Mouse (Mus musculus): Measurements from ENCODE around the gene Aars2. TPM values are rescaled to one million over a fixed set of nuclear protein-coding genes. Genes with fewer than 3 reads are reported as not detected.

Aars2 gene
- polyA plus RNA-seq (2014; fragmentation: Illumina TruSeq; extraction: RNeasy Lipid Tissue Mini Kit (QIAGEN cat#74804); ENCODE audit: low read depth, low replicate concordance) = 0.17 TPM

DNA sequence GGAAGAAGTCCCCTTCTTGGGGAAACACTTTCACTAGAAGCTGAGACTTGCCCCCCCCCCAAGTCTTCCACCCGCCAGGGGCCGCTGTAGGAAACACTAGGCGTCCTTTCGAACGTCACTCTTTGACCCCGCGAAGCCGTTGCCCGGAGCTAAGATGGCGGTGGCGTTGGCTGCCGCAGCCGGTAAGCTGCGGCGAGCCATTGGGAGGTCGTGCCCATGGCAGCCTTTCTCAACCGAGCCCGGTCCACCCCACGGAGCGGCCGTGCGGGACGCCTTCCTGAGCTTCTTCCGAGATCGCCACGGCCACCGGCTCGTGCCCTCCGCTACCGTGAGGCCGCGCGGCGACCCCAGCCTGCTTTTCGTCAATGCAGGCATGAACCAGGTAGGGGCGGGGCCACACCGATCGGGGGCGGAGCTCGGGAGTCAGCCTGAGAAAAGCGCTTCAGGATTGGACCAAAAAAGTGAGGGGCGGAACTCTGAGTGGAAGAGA lies at the start of gene Aars2:
Gene Aars2, plus strand, starts transcription at position 142 of the 490 bp plus-strand sequence.

DNA sequence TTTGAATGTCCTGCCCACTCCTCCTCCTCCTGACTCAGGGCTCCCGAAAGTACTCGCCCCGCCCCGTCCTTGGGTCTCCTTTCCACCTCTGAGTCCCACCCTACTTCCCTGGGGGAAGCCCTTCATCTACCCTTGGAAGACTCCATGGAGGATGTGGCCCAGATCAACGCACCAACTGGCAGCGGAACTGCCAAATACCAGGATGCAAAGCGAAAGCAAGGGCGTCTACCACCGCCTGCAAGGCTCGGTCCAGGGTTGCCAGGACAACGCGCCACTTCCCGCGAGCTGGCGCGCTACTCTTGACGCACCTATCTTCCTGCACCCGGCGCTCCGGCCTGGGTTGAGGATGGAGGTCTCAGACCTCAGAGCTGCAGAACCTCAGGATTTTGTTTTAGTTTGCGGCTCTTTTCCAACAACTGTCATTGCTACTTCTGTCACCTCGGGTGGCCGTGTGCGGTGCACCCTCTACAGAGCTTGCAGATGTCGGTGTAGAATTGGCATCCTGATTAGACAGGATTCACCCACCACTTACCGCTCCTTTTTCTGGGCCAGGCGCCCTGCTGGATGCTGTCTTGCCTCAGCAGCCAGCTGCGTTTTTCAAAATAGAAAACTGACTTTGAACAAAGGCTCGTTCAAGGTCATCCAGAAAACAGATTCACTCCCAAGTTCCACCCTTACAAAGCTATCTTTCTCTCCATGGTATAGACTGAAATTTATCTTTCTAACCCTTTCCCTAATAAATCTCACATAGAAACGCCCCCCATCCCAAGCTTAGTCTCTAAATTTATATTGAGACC lies 31.8 kb upstream of the Aars2 start, which contains the start of gene Spats1:
Gene Spats1, minus strand, starts transcription at position 747 of the 797 bp plus-strand sequence.

DNA sequence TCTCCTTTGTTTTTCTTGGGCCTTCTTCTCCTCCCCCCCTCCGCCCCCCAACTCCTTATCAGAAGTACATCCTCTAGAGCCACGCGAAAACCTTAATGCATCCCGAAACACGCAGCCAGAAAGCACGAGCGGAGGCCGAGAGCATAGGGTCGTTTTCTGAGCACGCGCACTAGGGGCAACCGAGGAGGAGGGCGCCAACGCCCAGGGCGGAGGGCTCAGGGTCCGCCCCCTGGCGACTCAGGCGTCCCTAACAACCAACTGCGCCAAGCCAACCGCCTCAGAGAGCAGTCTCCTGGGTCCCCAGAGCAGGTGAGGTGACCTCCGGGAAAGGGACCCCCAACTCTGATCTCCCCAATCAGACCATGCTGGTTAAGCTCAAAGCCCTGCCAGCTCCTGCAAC lies 16.6 kb downstream of the Aars2 start, which contains the start of gene Tcte1:
Gene Tcte1, plus strand, starts transcription at position 172 of the 400 bp plus-strand sequence.

DNA sequence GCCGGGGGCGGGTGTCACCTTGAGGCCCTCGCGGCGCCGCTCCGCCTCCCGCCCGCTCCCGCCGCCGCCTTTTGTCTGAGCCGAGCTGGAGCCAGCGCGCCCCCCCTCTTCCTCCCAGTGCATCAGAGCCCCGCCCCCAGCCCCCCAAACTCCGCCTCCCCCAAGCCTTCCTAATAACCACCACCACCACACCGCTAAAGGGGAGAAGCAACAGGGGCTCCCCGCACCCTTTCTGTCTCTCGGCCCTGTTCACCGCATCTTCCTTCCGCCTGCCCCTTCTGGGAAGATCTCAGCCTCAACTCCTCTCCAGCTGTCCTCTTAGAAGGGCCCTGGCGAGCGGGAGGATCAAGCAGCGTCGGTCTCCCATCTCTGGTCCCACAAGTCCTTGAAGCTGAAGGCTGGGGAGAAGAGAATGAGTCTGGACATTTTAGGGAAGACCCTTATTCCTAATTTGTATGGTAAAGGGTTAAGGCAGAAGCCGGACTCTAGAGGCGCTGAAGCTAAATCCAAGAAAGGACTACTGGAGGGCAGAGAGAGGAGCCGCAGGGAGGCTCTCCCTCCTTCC lies 43.1 kb downstream of the Aars2 start, which contains the start of gene Tmem151b:
Gene Tmem151b, minus strand, starts transcription at position 61 of the 565 bp plus-strand sequence.

DNA sequence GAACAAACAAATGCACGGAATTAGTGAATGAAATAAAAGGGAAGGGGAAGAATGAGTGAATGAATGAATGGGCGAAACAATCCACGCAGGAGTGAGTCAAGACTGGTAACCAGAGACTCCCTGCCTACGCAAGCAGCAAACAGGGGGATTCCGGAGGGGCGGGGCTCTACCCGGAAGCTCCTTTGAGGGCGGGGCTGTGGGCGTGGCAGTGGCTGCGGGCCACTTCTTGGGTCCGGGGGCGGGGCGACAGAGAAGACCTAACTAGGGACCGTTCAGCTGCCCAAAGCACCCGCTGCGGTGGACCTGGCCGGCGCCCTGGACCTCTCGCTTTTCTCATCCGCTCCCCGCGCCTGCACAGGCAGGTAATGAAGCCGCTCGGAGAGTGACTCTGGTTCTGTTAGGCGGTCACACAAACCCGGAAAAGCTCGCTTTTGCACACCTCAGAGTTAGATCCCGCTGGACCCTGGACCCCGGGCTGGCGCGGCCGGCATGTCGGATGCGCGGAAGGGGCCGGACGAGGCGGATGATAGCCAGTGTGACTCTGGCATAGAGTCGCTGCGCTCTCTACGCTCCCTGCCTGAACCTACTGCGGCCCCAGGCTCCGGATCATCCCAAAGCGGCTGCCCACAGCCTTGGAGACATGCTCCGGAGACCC lies 48.9 kb downstream of the Aars2 start, which contains the start of gene Nfkbie:
Gene Nfkbie, plus strand, starts transcription at position 252 of the 655 bp plus-strand sequence.

DNA sequence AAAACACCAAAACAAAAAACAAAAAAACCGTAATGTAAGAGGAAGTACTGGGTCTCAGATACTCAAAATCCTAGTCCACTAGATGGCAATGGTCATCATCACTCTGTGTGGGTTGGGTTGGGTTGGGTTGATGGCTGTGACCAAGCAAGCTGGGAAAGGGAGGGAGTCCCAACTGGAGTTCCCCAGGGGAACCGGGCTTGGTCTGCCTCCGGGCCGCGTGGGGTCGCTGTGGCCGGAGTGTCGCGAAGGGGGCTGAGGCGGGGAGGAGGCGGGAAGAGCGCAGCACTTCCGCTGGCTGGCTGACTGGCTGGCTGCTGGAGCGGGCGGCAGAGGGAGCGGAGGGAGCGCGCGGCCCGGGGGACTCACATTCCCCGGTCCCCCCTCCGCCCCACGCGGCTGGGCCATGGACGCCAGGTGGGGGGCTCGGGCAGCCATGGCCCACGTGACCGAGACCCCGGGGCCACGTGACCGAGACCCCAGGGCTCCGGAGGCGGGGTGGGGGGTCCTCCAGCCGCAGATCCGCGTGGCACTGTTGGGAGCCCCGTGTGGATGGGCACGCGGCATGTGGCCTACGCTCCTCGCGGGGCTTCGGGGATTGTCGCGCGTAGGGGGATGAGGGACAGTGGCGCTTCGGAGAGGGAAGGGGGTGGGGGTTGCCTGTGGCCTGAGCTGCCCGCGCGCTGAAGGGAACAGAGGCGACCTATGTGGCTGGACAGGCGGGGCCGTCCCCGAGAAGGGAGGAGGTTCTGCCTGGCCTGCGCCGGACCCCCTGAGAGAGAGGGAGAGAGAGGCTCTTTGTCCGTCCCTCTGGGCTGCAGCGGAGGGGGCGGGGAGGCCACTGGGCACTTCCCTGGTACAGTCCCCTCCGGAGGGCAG lies 57.3 kb downstream of the Aars2 start, which contains the start of gene Slc35b2:
Gene Slc35b2, plus strand, starts transcription at position 220 of the 876 bp plus-strand sequence.

Other genes with a start within 250 kb of the Aars2 start
- 58.0 TPM for gene Cdc5l, start 73.1 kb upstream of the Aars2 start, polyA plus RNA-seq (2014; fragmentation: Illumina TruSeq; extraction: RNeasy Lipid Tissue Mini Kit (QIAGEN cat#74804); ENCODE audit: low read depth, low replicate concordance)
- not detected for gene Spats1, start 31.4 kb upstream of the Aars2 start, polyA plus RNA-seq (2014; fragmentation: Illumina TruSeq; extraction: RNeasy Lipid Tissue Mini Kit (QIAGEN cat#74804); ENCODE audit: low read depth, low replicate concordance)
- not detected for gene Tcte1, start 16.6 kb downstream of the Aars2 start, polyA plus RNA-seq (2014; fragmentation: Illumina TruSeq; extraction: RNeasy Lipid Tissue Mini Kit (QIAGEN cat#74804); ENCODE audit: low read depth, low replicate concordance)
- gene Tmem151b, start 42.8 kb downstream of the Aars2 start, polyA plus RNA-seq (2014; fragmentation: Illumina TruSeq; extraction: RNeasy Lipid Tissue Mini Kit (QIAGEN cat#74804); ENCODE audit: low read depth, low replicate concordance) = not detected
- 0.64 TPM for gene Nfkbie, start 48.9 kb downstream of the Aars2 start, polyA plus RNA-seq (2014; fragmentation: Illumina TruSeq; extraction: RNeasy Lipid Tissue Mini Kit (QIAGEN cat#74804); ENCODE audit: low read depth, low replicate concordance)
- gene Slc35b2, start 57.0 kb downstream of the Aars2 start, polyA plus RNA-seq (2014; fragmentation: Illumina TruSeq; extraction: RNeasy Lipid Tissue Mini Kit (QIAGEN cat#74804); ENCODE audit: low read depth, low replicate concordance) = 3.1 TPM
- gene Hsp90ab1, start 66.4 kb downstream of the Aars2 start, polyA plus RNA-seq (2014; fragmentation: Illumina TruSeq; extraction: RNeasy Lipid Tissue Mini Kit (QIAGEN cat#74804); ENCODE audit: low read depth, low replicate concordance) = 2,931 TPM
- gene Slc29a1, start 92.8 kb downstream of the Aars2 start, polyA plus RNA-seq (2014; fragmentation: Illumina TruSeq; extraction: RNeasy Lipid Tissue Mini Kit (QIAGEN cat#74804); ENCODE audit: low read depth, low replicate concordance) = 20.3 TPM
- not detected for gene Mymx, start 95.3 kb downstream of the Aars2 start, polyA plus RNA-seq (2014; fragmentation: Illumina TruSeq; extraction: RNeasy Lipid Tissue Mini Kit (QIAGEN cat#74804); ENCODE audit: low read depth, low replicate concordance)
- 0.29 TPM for gene Capn11, start 152.5 kb downstream of the Aars2 start, polyA plus RNA-seq (2014; fragmentation: Illumina TruSeq; extraction: RNeasy Lipid Tissue Mini Kit (QIAGEN cat#74804); ENCODE audit: low read depth, low replicate concordance)
- 1.6 TPM for gene Mrpl14, start 179.5 kb downstream of the Aars2 start, polyA plus RNA-seq (2014; fragmentation: Illumina TruSeq; extraction: RNeasy Lipid Tissue Mini Kit (QIAGEN cat#74804); ENCODE audit: low read depth, low replicate concordance)
- 6.7 TPM for gene Tmem63b, start 180.1 kb downstream of the Aars2 start, polyA plus RNA-seq (2014; fragmentation: Illumina TruSeq; extraction: RNeasy Lipid Tissue Mini Kit (QIAGEN cat#74804); ENCODE audit: low read depth, low replicate concordance)
- gene 1600014C23Rik, start 227.0 kb downstream of the Aars2 start, polyA plus RNA-seq (2014; fragmentation: Illumina TruSeq; extraction: RNeasy Lipid Tissue Mini Kit (QIAGEN cat#74804); ENCODE audit: low read depth, low replicate concordance) = not detected

All from adrenal gland, adult 10 weeks (tissue).